Mouse (Mus musculus) MEL (cell line): Measurements from ENCODE around the gene Rnf186. TPM values are rescaled to one million over a fixed set of nuclear protein-coding genes. Genes with fewer than 3 reads are reported as not detected.
A peak's percentile ranks its signal among the peaks of the same experiment; 100 is the strongest.

Source experiments
- DNase-seq: peaks from one replicate; pipeline ENCODE4 v3.0.0; 2011; ENCODE audit warnings: low read depth, low spot score
- H3K27ac ChIP-seq: 2 replicates; pipeline ENCODE4 v1.5.1; 2012; ENCODE audit warnings: low read depth, mild to moderate bottlenecking, control low read depth, low read length, moderate library complexity; ENCODE audit not compliant: control insufficient read depth
- H3K27me3 ChIP-seq, 2 experiments: fragments of 150-350 bp in 1 of 2; sonication (generic) in 1 of 2; 2 replicates each; pipeline ENCODE4 v1.6.1; 2012; ENCODE audit warnings: low read length in 2 of 2, mild to moderate bottlenecking in 2 of 2, improper control_type of control experiment in 1 of 2, moderate library complexity in 1 of 2; ENCODE audit not compliant: insufficient read depth in 2 of 2, control insufficient read depth in 1 of 2
- H3K36me3 ChIP-seq, 2 experiments: 2 replicates each; pipeline ENCODE4 v1.6.1; 2012 to 2014; ENCODE audit warnings: low read length in 2 of 2, improper control_type of control experiment in 1 of 2, inconsistent platforms in 1 of 2, mild to moderate bottlenecking in 1 of 2; ENCODE audit not compliant: insufficient read depth in 2 of 2, control insufficient read depth in 1 of 2
- H3K4me1 ChIP-seq, 2 experiments: fragments of 150-350 bp in 1 of 2; sonication (generic) in 1 of 2; 2 replicates each; pipeline ENCODE4 v1.6.1; 2012; ENCODE audit warnings: low read length in 2 of 2, improper control_type of control experiment in 1 of 2, mild to moderate bottlenecking in 1 of 2; ENCODE audit not compliant: insufficient read depth in 2 of 2, control insufficient read depth in 1 of 2
- H3K4me3 ChIP-seq, 2 experiments: fragments of 150-350 bp in 1 of 2; sonication (generic) in 1 of 2; 2 replicates each; pipeline ENCODE4 v1.5.1; 2012; ENCODE audit warnings: low read depth in 2 of 2, low read length in 2 of 2, mild to moderate bottlenecking in 2 of 2, moderate library complexity in 2 of 2, control low read depth in 1 of 2, improper control_type of control experiment in 1 of 2; ENCODE audit not compliant: control insufficient read depth in 1 of 2, insufficient read depth in 1 of 2
- H3K79me2 ChIP-seq: 2 replicates; pipeline ENCODE4 v1.6.1; 2012; ENCODE audit warnings: mild to moderate bottlenecking, low read length, moderate library complexity; ENCODE audit not compliant: control insufficient read depth, poor library complexity, insufficient read depth
- H3K9ac ChIP-seq: 2 replicates; pipeline ENCODE4 v1.6.1; 2012; ENCODE audit warnings: low read depth, mild to moderate bottlenecking, control low read depth, low read length, moderate library complexity; ENCODE audit not compliant: control insufficient read depth, poor library complexity, severe bottlenecking
- H3K9me3 ChIP-seq: fragments of 150-350 bp; sonication (generic); replicated peaks from 2 replicates; pipeline ENCODE4 v1.6.1; 2012; ENCODE audit warnings: mild to moderate bottlenecking, low read length, improper control_type of control experiment, moderate library complexity; ENCODE audit not compliant: insufficient read depth
- CHD2 ChIP-seq: IDR thresholded peaks from 2 replicates; pipeline ENCODE4 v1.6.1; 2011; ENCODE audit warnings: low read length, improper control_type of control experiment
- CTCF ChIP-seq, 3 experiments: IDR thresholded peaks in 2 of 3; conservative IDR thresholded peaks in 1 of 3; 2 replicates each; pipeline ENCODE4 v1.5.1; 2011 to 2012; ENCODE audit warnings: low read length in 3 of 3, low read depth in 2 of 3, mild to moderate bottlenecking in 2 of 3, improper control_type of control experiment in 1 of 3, inconsistent platforms in 1 of 3, mixed read lengths in 1 of 3, moderate library complexity in 1 of 3; ENCODE audit not compliant: control insufficient read depth in 1 of 3, insufficient read depth in 1 of 3, poor library complexity in 1 of 3, severe bottlenecking in 1 of 3
- E2F4 ChIP-seq: IDR thresholded peaks from 2 replicates; pipeline ENCODE4 v1.6.1; 2011; ENCODE audit warnings: low read depth, low read length, improper control_type of control experiment, borderline replicate concordance
- ELF1 ChIP-seq: IDR thresholded peaks from 2 replicates; pipeline ENCODE4 v1.6.1; 2014; ENCODE audit warnings: low read depth, mild to moderate bottlenecking, inconsistent platforms, low read length, improper control_type of control experiment, moderate library complexity
- EP300 ChIP-seq, 2 experiments: IDR thresholded peaks; 2 replicates each; pipeline ENCODE4 v1.6.1; 2011; ENCODE audit warnings: improper control_type of control experiment in 2 of 2, low read length in 2 of 2, low read depth in 1 of 2, mild to moderate bottlenecking in 1 of 2
- GATA1 ChIP-seq: IDR thresholded peaks from 2 replicates; pipeline ENCODE4 v1.6.1; 2011; ENCODE audit warnings: low read depth, low read length, improper control_type of control experiment
- HCFC1 ChIP-seq: IDR thresholded peaks from 2 replicates; pipeline ENCODE4 v1.6.1; 2012; ENCODE audit warnings: low read depth, mild to moderate bottlenecking, inconsistent platforms, low read length, improper control_type of control experiment, moderate library complexity
- JUND ChIP-seq: IDR thresholded peaks from 2 replicates; pipeline ENCODE4 v1.6.1; 2011; ENCODE audit warnings: low read depth, mild to moderate bottlenecking, improper control_type of control experiment, low read length
- KAT2A ChIP-seq: conservative IDR thresholded peaks from 2 replicates; pipeline ENCODE4 v1.6.1; 2012; ENCODE audit warnings: low read depth, low read length, improper control_type of control experiment, inconsistent platforms
- MAFK ChIP-seq: IDR thresholded peaks from 2 replicates; pipeline ENCODE4 v1.6.1; 2011; ENCODE audit warnings: low read depth, mild to moderate bottlenecking, low read length, improper control_type of control experiment, borderline replicate concordance
- MAX ChIP-seq: IDR thresholded peaks from 2 replicates; pipeline ENCODE4 v1.6.1; 2011; ENCODE audit warnings: low read length, improper control_type of control experiment
- MAZ ChIP-seq: IDR thresholded peaks from 2 replicates; pipeline ENCODE4 v1.6.1; 2012; ENCODE audit warnings: low read depth, mild to moderate bottlenecking, inconsistent platforms, low read length, improper control_type of control experiment
- MEF2A ChIP-seq: IDR thresholded peaks from 2 replicates; pipeline ENCODE4 v1.6.1; 2014; ENCODE audit warnings: low read depth, mild to moderate bottlenecking, inconsistent platforms, low read length, improper control_type of control experiment; ENCODE audit not compliant: poor library complexity, insufficient replicate concordance, severe bottlenecking; ENCODE audit errors: extremely low read depth
- MYB ChIP-seq: IDR thresholded peaks from 2 replicates; pipeline ENCODE4 v1.6.1; 2011; ENCODE audit warnings: mild to moderate bottlenecking, low read depth, low read length, improper control_type of control experiment
- MYC ChIP-seq: IDR thresholded peaks from 2 replicates; pipeline ENCODE4 v1.6.1; 2011; ENCODE audit warnings: low read depth, mild to moderate bottlenecking, low read length, improper control_type of control experiment, moderate library complexity
- NRF1 ChIP-seq: IDR thresholded peaks from 2 replicates; pipeline ENCODE4 v1.6.1; 2014; ENCODE audit warnings: low read depth, mild to moderate bottlenecking, inconsistent platforms, low read length, improper control_type of control experiment, moderate library complexity; ENCODE audit not compliant: poor library complexity, insufficient read depth, severe bottlenecking
- POLR2A ChIP-seq, 2 experiments: IDR thresholded peaks; 2 replicates each; pipeline ENCODE4 v1.6.1; 2011 to 2012; ENCODE audit warnings: low read length in 2 of 2, mild to moderate bottlenecking in 2 of 2, control low read depth in 1 of 2, improper control_type of control experiment in 1 of 2, low read depth in 1 of 2, moderate library complexity in 1 of 2; ENCODE audit not compliant: control insufficient read depth in 1 of 2, insufficient read depth in 1 of 2, poor library complexity in 1 of 2
- POLR2AphosphoS2 ChIP-seq: IDR thresholded peaks from 2 replicates; pipeline ENCODE4 v1.6.1; 2011; ENCODE audit warnings: low read length, improper control_type of control experiment
- RAD21 ChIP-seq: IDR thresholded peaks from 2 replicates; pipeline ENCODE4 v1.6.1; 2011; ENCODE audit warnings: mild to moderate bottlenecking, low read depth, low read length, improper control_type of control experiment
- RCOR1 ChIP-seq: IDR thresholded peaks from 2 replicates; pipeline ENCODE4 v1.6.1; 2012; ENCODE audit warnings: low read depth, mild to moderate bottlenecking, inconsistent platforms, low read length, improper control_type of control experiment
- SIN3A ChIP-seq: IDR thresholded peaks from 2 replicates; pipeline ENCODE4 v1.6.1; 2012; ENCODE audit warnings: low read length, improper control_type of control experiment, inconsistent platforms
- SMC3 ChIP-seq: IDR thresholded peaks from 2 replicates; pipeline ENCODE4 v1.6.1; 2011; ENCODE audit warnings: low read depth, low read length, improper control_type of control experiment
- TBP ChIP-seq: IDR thresholded peaks from 2 replicates; pipeline ENCODE4 v1.8.0; 2011; ENCODE audit warnings: low read depth, low read length, improper control_type of control experiment
- TCF12 ChIP-seq: IDR thresholded peaks from 2 replicates; pipeline ENCODE4 v1.6.1; 2014; ENCODE audit warnings: low read depth, mild to moderate bottlenecking, inconsistent platforms, low read length, improper control_type of control experiment, moderate library complexity
- UBTF ChIP-seq: IDR thresholded peaks from 2 replicates; pipeline ENCODE4 v1.6.1; 2012; ENCODE audit warnings: low read depth, mild to moderate bottlenecking, inconsistent platforms, low read length, improper control_type of control experiment, moderate library complexity, borderline replicate concordance; ENCODE audit not compliant: insufficient read depth
- USF2 ChIP-seq, 2 experiments: IDR thresholded peaks; 2 replicates each; pipeline ENCODE4 v1.6.1; 2011 to 2012; ENCODE audit warnings: improper control_type of control experiment in 2 of 2, low read length in 2 of 2, borderline replicate concordance in 1 of 2, inconsistent platforms in 1 of 2, low read depth in 1 of 2, mild to moderate bottlenecking in 1 of 2; ENCODE audit not compliant: insufficient read depth in 1 of 2
- ZC3H11A ChIP-seq: IDR thresholded peaks from 2 replicates; pipeline ENCODE4 v1.6.1; 2012; ENCODE audit warnings: low read depth, mild to moderate bottlenecking, inconsistent platforms, low read length, improper control_type of control experiment
- ZMIZ1 ChIP-seq: IDR thresholded peaks from 2 replicates; pipeline ENCODE4 v1.6.1; 2012; ENCODE audit warnings: low read depth, mild to moderate bottlenecking, inconsistent platforms, low read length, improper control_type of control experiment, moderate library complexity
- ZNF384 ChIP-seq: IDR thresholded peaks from 2 replicates; pipeline ENCODE4 v1.6.1; 2012; ENCODE audit warnings: low read depth, mild to moderate bottlenecking, inconsistent platforms, low read length, improper control_type of control experiment
- polyA plus RNA-seq, 2 experiments: library from polyadenylated mRNA; stranded (reverse) in 1 of 2; unstranded in 1 of 2; fragments of >175 nt in 1 of 2; fragments of >200 nt in 1 of 2; gene quantifications; 2 replicates each; pipeline versions ENCODE4 v1.2.1 to v1.2.4; 2012; ENCODE audit warnings: low replicate concordance in 2 of 2, low read depth in 1 of 2; ENCODE audit not compliant: insufficient read length in 2 of 2, insufficient read depth in 1 of 2, missing spikeins in 1 of 2
- total RNA-seq: library from RNA; depleted of rRNA; stranded (reverse); fragments of 300-350 nt; gene quantifications from 2 replicates; pipeline ENCODE4 v1.2.3, GENCODE M21; 2012

Rnf186 gene
- total and polyA plus RNA-seq, 3 experiments, result 0.19 to 0.61 TPM; not detected in 1

DNA sequence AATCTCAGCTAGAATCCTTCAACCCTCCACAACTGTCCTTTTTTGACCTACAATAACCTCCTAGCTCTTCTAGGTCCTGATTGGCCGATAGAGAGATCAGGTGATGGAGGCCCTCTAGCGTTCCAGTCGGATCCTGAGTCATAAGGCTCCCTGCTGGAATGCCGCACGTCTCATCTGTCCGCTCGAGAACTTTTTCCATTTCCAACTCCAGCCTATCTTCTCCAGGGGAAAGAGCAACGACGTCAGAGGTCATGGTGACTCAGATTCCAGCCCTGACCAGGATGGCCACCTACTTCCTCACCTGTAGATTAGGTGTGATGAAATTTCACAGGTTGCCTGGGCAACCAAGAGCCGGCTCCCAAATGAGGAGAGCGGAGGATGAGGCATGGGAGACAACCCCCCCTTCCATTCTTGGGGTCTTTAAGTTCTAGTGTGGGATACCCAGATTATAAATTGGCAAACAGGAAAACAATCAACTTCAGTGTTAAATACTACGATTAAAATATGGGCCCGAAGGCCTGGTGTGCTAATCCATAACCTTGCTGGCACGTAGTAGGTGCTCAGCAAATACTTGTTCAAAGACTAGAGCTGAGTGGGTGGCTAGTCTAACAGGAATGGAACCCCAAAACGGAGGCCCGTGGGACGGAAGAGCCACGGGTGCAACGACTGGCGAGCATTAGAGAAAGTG is 5.4 kb downstream of the Rnf186 start (continued):
- TF ChIP-seq E2F4 (no peak), UBTF (no peak), TCF12 (peak; percentile 57; the same call in 1 of the 2 replicates), ZMIZ1 (no peak; the same call in 1 of the 2 replicates), KAT2A (no peak), EP300 (IDR thresholded peaks at IDR 0.05; ENCODE audit: low read depth in 1 of 2, low read length in 2 of 2) (peak in 1 of 2 experiments; percentile 8; a peak in 1 of 4 replicates), MYB (no peak), USF2 (IDR thresholded peaks at IDR 0.05; ENCODE audit: borderline replicate concordance in 1 of 2, insufficient read depth in 1 of 2, low read depth in 1 of 2, low read length in 2 of 2) (peak in 1 of 2 experiments; percentile 32; a peak in 1 of 4 replicates), GATA1 (no peak)

DNA sequence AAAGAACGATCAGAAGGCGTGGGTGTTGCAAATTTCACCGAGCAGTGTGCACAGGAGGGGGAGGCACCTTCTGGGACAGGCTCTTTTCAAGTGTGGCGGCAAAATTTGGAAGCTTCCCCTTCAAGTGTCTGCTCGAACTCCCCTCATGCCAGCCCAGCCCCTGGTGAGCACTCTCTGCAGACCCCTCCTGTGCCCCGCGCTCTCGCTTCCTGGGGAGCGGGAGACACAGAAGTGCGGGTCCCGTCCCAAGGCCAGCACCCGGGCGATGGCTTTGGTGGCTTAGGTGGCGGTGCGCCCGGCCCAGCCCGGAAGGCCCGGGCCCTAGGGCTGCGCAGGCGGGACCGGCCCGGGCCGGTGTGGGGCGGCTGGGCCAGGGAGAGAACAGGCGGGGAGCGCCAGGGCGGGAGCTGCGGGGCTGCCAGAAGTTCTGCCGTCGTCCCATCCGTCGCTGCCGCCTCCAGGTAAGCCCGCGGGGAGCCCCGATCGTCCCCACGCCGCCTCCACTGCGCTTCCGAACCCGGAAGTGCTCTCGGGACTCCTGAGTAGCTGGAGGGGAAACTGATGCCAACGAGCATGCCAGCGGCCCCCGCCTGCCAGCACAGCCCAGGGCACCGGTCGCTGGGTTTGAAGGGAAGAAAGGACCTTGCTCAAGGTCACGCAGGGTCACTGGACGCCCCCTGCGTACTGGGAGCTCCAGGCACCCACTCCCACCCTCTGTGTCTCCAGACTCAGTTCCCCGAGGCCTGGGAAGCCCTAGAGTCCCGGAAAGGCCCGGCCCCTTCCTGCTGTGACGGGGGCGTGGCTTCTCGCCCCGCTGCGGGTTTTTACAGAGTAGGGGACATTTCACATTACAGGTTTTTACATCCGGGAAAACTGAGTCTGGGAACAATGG is 6.2 kb downstream of the Rnf186 start, which contains the start of gene Tmco4:
Tmco4 (plus strand) TSS at position 62 of the 892 bp plus-strand sequence.
- H3K27me3 ChIP-seq, result no peaks in the 10 kb centered on the region
- peak within 1 kb of the TSS; percentile 98 for H3K27ac ChIP-seq
- peak; percentile 91 for DNase-seq
- H3K4me1 ChIP-seq, result peaks cover 14 to 26% of the 10 kb centered on the region in 2 experiments
- H3K36me3 ChIP-seq, result peaks cover 0 to 15% of the 10 kb centered on the region in 2 experiments; a peak in 2 of 4 replicates
- H3K9me3 ChIP-seq, result no peaks in the 10 kb centered on the region
- H3K79me2 ChIP-seq, result peaks cover 6% of the 10 kb centered on the region; the same call in 1 of the 2 replicates
- peak within 1 kb of the TSS; percentile 100 for H3K9ac ChIP-seq
- H3K4me3 ChIP-seq, result peak within 1 kb of the TSS; percentile 79 to 86
- TF ChIP-seq POLR2AphosphoS2 (peak; percentile 91), MEF2A (no peak), RAD21 (no peak), MAFK (no peak), MYB (no peak), CHD2 (no peak), UBTF (no peak; the same call in 1 of the 2 replicates), NRF1 (0 out of 2 replicates have a peak, but pooled peaks have one; percentile 34), SIN3A (peak; percentile 74), MAX (peak; percentile 57), TBP (peak; percentile 72; the same call in 1 of the 2 replicates), MYC (peak; percentile 66; the same call in 1 of the 2 replicates), POLR2A (IDR thresholded peaks at IDR 0.05; ENCODE audit: control insufficient read depth in 1 of 2, insufficient read depth in 1 of 2, low read depth in 1 of 2, low read length in 2 of 2, poor library complexity in 1 of 2) (peak; percentile 75 to 92), ZNF384 (no peak), USF2 (IDR thresholded peaks at IDR 0.05; ENCODE audit: borderline replicate concordance in 1 of 2, insufficient read depth in 1 of 2, low read depth in 1 of 2, low read length in 2 of 2) (no peak), MAZ (peak; percentile 76), JUND (no peak), ELF1 (peak; percentile 89), ZC3H11A (no peak), TCF12 (peak; percentile 49; the same call in 1 of the 2 replicates), HCFC1 (peak; percentile 74), RCOR1 (no peak), ZMIZ1 (peak; percentile 93), SMC3 (no peak), GATA1 (no peak), CTCF (IDR thresholded peaks at IDR 0.05 in 2 of 3, conservative IDR thresholded peaks at IDR 0.05 in 1 of 3; ENCODE audit: control insufficient read depth in 1 of 3, insufficient read depth in 1 of 3, low read depth in 2 of 3, low read length in 3 of 3, poor library complexity in 1 of 3, severe bottlenecking in 1 of 3) (no peak)
